Mouse (Mus musculus) kidney, adult 2 months (tissue): ENCODE data around the gene Dus2.

Experiments used
- CTCF ChIP-seq: fragments of 200-500 bp; conservative IDR thresholded peaks from 2 replicates; pipeline ENCODE4 v1.5.1; 2011; ENCODE audit warnings: low read depth, mild to moderate bottlenecking, control low read depth, low read length, moderate library complexity, mixed read lengths; ENCODE audit not compliant: insufficient read depth, insufficient read length
- POLR2A ChIP-seq: fragments of 200-500 bp; IDR thresholded peaks from one replicate; pipeline ENCODE4 v1.6.1; 2011; ENCODE audit warnings: low read depth, low read length, control low read depth

DNA sequence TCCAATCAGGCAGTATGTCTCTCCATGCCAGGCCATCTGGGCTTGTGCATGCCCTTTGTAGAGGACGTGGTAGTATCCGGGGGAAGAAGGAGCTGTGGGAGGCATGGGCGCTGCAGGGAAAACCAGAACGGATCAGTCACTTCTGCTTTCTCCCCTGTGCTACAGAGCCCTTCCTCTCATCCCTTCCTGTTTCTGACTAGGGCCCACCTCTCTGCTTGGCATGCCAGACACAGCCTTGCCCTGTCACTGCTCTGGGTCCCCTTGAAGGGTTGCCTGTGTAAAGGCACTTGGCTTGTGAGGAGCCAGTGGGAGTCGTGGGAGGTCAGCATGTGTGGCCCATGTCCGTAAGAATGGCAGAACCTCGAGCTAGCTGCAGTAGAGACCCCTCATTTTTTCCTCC, 5.2 kb downstream of the Dus2 start:
- TF ChIP-seq CTCF = no peak
- no peak for TF ChIP-seq POLR2A
